Mouse (Mus musculus) hindbrain, embryonic 10.5 days (tissue): ENCODE measurements around the gene Gm20715. TPM values are rescaled to one million over a fixed set of nuclear protein-coding genes. Genes with fewer than 3 reads are reported as not detected.

ENCODE experiments used
- DNase-seq: peaks from one replicate; pipeline ENCODE4 v3.0.0-alpha.2; 2017; ENCODE audit warnings: low spot score
- H3K27ac ChIP-seq: fragments of 300-500 bp; sonication (generic); 2 replicates; pipeline ENCODE4 v1.5.1; 2016; ENCODE audit warnings: mild to moderate bottlenecking, moderate library complexity
- H3K27me3 ChIP-seq: fragments of 300-500 bp; sonication (generic); 2 replicates; pipeline ENCODE4 v1.6.1; 2016; ENCODE audit warnings: mild to moderate bottlenecking; ENCODE audit not compliant: poor library complexity, insufficient read depth, severe bottlenecking
- H3K36me3 ChIP-seq: fragments of 300-500 bp; sonication (generic); 2 replicates; pipeline ENCODE4 v1.6.1; 2016; ENCODE audit warnings: mild to moderate bottlenecking, moderate library complexity
- H3K4me1 ChIP-seq: fragments of 300-500 bp; sonication (generic); replicated peaks from 2 replicates; pipeline ENCODE4 v1.6.1; 2016; ENCODE audit warnings: mild to moderate bottlenecking
- H3K4me3 ChIP-seq: fragments of 300-500 bp; sonication (generic); 2 replicates; pipeline ENCODE4 v1.5.1; 2016; ENCODE audit warnings: mild to moderate bottlenecking, moderate library complexity
- H3K9me3 ChIP-seq: fragments of 300-500 bp; sonication (generic); 2 replicates; pipeline ENCODE4 v1.6.1; 2016; ENCODE audit warnings: mild to moderate bottlenecking, moderate library complexity
- WGBS: fragments of 180-500 bp; shearing (Covaris S2); methylation state at CpG from one replicate; pipeline ENCODE4 v1.1.7; 2016; 5-methylcytosine and 5-hydroxymethylcytosine counted together
- polyA plus RNA-seq: library from polyadenylated mRNA; unstranded; fragments of >200 nt; fragmentation: Nextera tagmentation; extraction: Ambion mirVana; gene quantifications from 2 replicates; pipeline ENCODE4 v1.2.1, GENCODE M21; 2016

The Gm20715 gene
- polyA plus RNA-seq, 1 experiment from 2014 or later: not detected

GRCm38 (mm10) chr7:6384011-6384410 lies 26.1 kb upstream of the Gm20715 start:
- Histone ChIP-seq H3K4me1 (peaks cover 19% of the 10 kb centered on the region), H3K4me3 (peak overlapping the region; percentile 70), H3K27ac (peak overlapping the region; percentile 86; the same call in 1 of the 2 replicates), H3K36me3 (peaks cover 18% of the 10 kb centered on the region), H3K9me3 (peaks cover 2% of the 10 kb centered on the region; the same call in 1 of the 2 replicates), H3K27me3 (no peaks in the 10 kb centered on the region)
- no peak for DNase-seq
- 78% methylated on average over 8 of the region's 8 CpGs for WGBS

- no peak overlapping the region for H3K27ac ChIP-seq
- no peak overlapping the region for H3K4me3 ChIP-seq
- H3K4me1 ChIP-seq: peaks cover 19% of the 10 kb centered on the region
- DNase-seq: no peak
- peaks cover 2% of the 10 kb centered on the region; the same call in 1 of the 2 replicates for H3K9me3 ChIP-seq
- 95% methylated on average over 8 of the region's 8 CpGs for WGBS
- H3K27me3 ChIP-seq: no peaks in the 10 kb centered on the region
- H3K36me3 ChIP-seq: peaks cover 48% of the 10 kb centered on the region
Measured at GRCm38 (mm10) chr7:6386995-6387394, 23.1 kb upstream of the Gm20715 start.

GRCm38 (mm10) chr7:6388971-6389370 lies 21.1 kb upstream of the Gm20715 start:
- no peaks in the 10 kb centered on the region for H3K27me3 ChIP-seq
- H3K4me1 ChIP-seq: peaks cover 3% of the 10 kb centered on the region
- no peak overlapping the region for H3K4me3 ChIP-seq
- WGBS: 83% methylated on average over 5 of the region's 5 CpGs
- peaks cover 67% of the 10 kb centered on the region for H3K36me3 ChIP-seq
- no peak for DNase-seq
- H3K27ac ChIP-seq: no peak overlapping the region
- H3K9me3 ChIP-seq: peaks cover 10% of the 10 kb centered on the region; the same call in 1 of the 2 replicates

- Histone ChIP-seq H3K27ac (no peak overlapping the region), H3K4me1 (no peaks in the 10 kb centered on the region), H3K36me3 (peaks cover 72% of the 10 kb centered on the region), H3K4me3 (no peak overlapping the region), H3K9me3 (peaks cover 13% of the 10 kb centered on the region; the same call in 1 of the 2 replicates), H3K27me3 (no peaks in the 10 kb centered on the region)
- WGBS: 76% methylated on average over 5 of the region's 5 CpGs
- DNase-seq: no peak
Measured at GRCm38 (mm10) chr7:6389449-6389848, 20.6 kb upstream of the Gm20715 start.

- Histone ChIP-seq H3K27ac (peak within 1 kb of the TSS; percentile 77), H3K4me3 (peak within 1 kb of the TSS; percentile 58), H3K27me3 (no peaks in the 10 kb centered on the region), H3K36me3 (peaks cover 25% of the 10 kb centered on the region), H3K9me3 (peaks cover 4% of the 10 kb centered on the region; the same call in 1 of the 2 replicates), H3K4me1 (peaks cover 7% of the 10 kb centered on the region; the same call in 1 of the 2 replicates)
- WGBS: 30% methylated on average over 25 of the region's 25 CpGs
- peak; percentile 66 for DNase-seq
Measured at GRCm38 (mm10) chr7:6397996-6398975, 11.8 kb upstream of the Gm20715 start, which contains the start of gene Smim17. Gene Smim17 (plus strand): TSS chr7:6398715.

GRCm38 (mm10) chr7:6414626-6415441 lies 4.8 kb downstream of the Gm20715 start:
- no peak for DNase-seq
- Histone ChIP-seq H3K4me1 (peaks cover 4% of the 10 kb centered on the region; the same call in 1 of the 2 replicates), H3K27me3 (no peaks in the 10 kb centered on the region), H3K9me3 (no peaks in the 10 kb centered on the region), H3K4me3 (peak overlapping the region; percentile 41), H3K27ac (no peak overlapping the region), H3K36me3 (no peaks in the 10 kb centered on the region)
- 10% methylated on average over 21 of the region's 22 CpGs for WGBS

- Histone ChIP-seq H3K4me1 (peaks cover 4% of the 10 kb centered on the region; the same call in 1 of the 2 replicates), H3K4me3 (peak overlapping the region; percentile 41), H3K27ac (no peak overlapping the region), H3K27me3 (no peaks in the 10 kb centered on the region), H3K9me3 (no peaks in the 10 kb centered on the region), H3K36me3 (no peaks in the 10 kb centered on the region)
- WGBS: 20% methylated on average over 8 of the region's 8 CpGs
- DNase-seq: no peak
Measured at GRCm38 (mm10) chr7:6415442-6415787, 5.3 kb downstream of the Gm20715 start.

GRCm38 (mm10) chr7:6419894-6420293 lies 9.8 kb downstream of the Gm20715 start:
- no peak overlapping the region for H3K4me3 ChIP-seq
- H3K36me3 ChIP-seq: no peaks in the 10 kb centered on the region
- H3K9me3 ChIP-seq: peaks cover 10% of the 10 kb centered on the region; the same call in 1 of the 2 replicates
- H3K27ac ChIP-seq: no peak overlapping the region
- H3K4me1 ChIP-seq: peaks cover 3% of the 10 kb centered on the region; the same call in 1 of the 2 replicates
- no peaks in the 10 kb centered on the region for H3K27me3 ChIP-seq
- DNase-seq: no peak
- WGBS: 78% methylated on average over 6 of the region's 6 CpGs

- DNase-seq: no peak
- H3K4me1 ChIP-seq: no peaks in the 10 kb centered on the region
- 84% methylated on average over 3 of the region's 3 CpGs for WGBS
- no peaks in the 10 kb centered on the region for H3K36me3 ChIP-seq
- H3K9me3 ChIP-seq: peaks cover 17% of the 10 kb centered on the region
- no peak overlapping the region for H3K4me3 ChIP-seq
- H3K27ac ChIP-seq: no peak overlapping the region
- H3K27me3 ChIP-seq: no peaks in the 10 kb centered on the region
Measured at GRCm38 (mm10) chr7:6429381-6429780, 19.3 kb downstream of the Gm20715 start.

GRCm38 (mm10) chr7:6430342-6430741 lies 20.3 kb downstream of the Gm20715 start:
- Histone ChIP-seq H3K27me3 (no peaks in the 10 kb centered on the region), H3K27ac (no peak overlapping the region), H3K36me3 (no peaks in the 10 kb centered on the region), H3K4me1 (peaks cover 7% of the 10 kb centered on the region), H3K4me3 (no peak overlapping the region), H3K9me3 (peaks cover 13% of the 10 kb centered on the region)
- peak; percentile 29 for DNase-seq
- WGBS: 46% methylated on average over 2 of the region's 2 CpGs

- Histone ChIP-seq H3K9me3 (peaks cover 11% of the 10 kb centered on the region; the same call in 1 of the 2 replicates), H3K4me3 (no peak within 1 kb of the TSS), H3K4me1 (peaks cover 17% of the 10 kb centered on the region), H3K27me3 (no peaks in the 10 kb centered on the region), H3K27ac (no peak within 1 kb of the TSS), H3K36me3 (no peaks in the 10 kb centered on the region)
- DNase-seq: no peak
- 85% methylated on average over 3 of the region's 3 CpGs for WGBS
Measured at GRCm38 (mm10) chr7:6438388-6438787, 28.3 kb downstream of the Gm20715 start, which contains the start of gene Olfr1344. Gene Olfr1344 (plus strand): TSS chr7:6438688.

GRCm38 (mm10) chr7:6441173-6441572 lies 31.1 kb downstream of the Gm20715 start:
- H3K36me3 ChIP-seq: no peaks in the 10 kb centered on the region
- H3K9me3 ChIP-seq: peaks cover 11% of the 10 kb centered on the region; the same call in 1 of the 2 replicates
- no peak overlapping the region for H3K27ac ChIP-seq
- DNase-seq: no peak
- 65% methylated on average over 2 of the region's 2 CpGs for WGBS
- H3K27me3 ChIP-seq: no peaks in the 10 kb centered on the region
- no peak overlapping the region for H3K4me3 ChIP-seq
- H3K4me1 ChIP-seq: peaks cover 4% of the 10 kb centered on the region; the same call in 1 of the 2 replicates
